Mouse (Mus musculus) heart, adult 2 months (tissue): Measurements from ENCODE around the gene Taldo1. TPM values are rescaled to one million over a fixed set of nuclear protein-coding genes. Genes with fewer than 3 reads are reported as not detected.

ENCODE experiments used
- DNase-seq, 2 experiments: peaks; one replicate each; pipeline ENCODE4 v3.0.0; 2021
- H3K27ac ChIP-seq: fragments of 200-600 bp; 2 replicates; pipeline ENCODE4 v1.8.1; 2022
- H3K27me3 ChIP-seq: fragments of 200-500 bp; 2 replicates; pipeline ENCODE4 v1.6.1; 2012; ENCODE audit warnings: mild to moderate bottlenecking, low read length, inconsistent platforms, mixed read lengths; ENCODE audit not compliant: control insufficient read depth, insufficient read depth
- H3K36me3 ChIP-seq: fragments of 200-500 bp; 2 replicates; pipeline ENCODE4 v1.6.1; 2012; ENCODE audit warnings: low read length, inconsistent platforms; ENCODE audit not compliant: control insufficient read depth, insufficient read depth
- H3K4me1 ChIP-seq: fragments of 200-500 bp; 2 replicates; pipeline ENCODE4 v1.6.1; 2011; ENCODE audit warnings: low read length; ENCODE audit not compliant: control insufficient read depth, insufficient read depth
- H3K4me3 ChIP-seq: fragments of 200-600 bp; 2 replicates; pipeline ENCODE4 v1.8.1; 2022
- H3K79me2 ChIP-seq: fragments of 200-500 bp; replicated peaks from 2 replicates; pipeline ENCODE4 v1.6.1; 2012; ENCODE audit warnings: mild to moderate bottlenecking, inconsistent platforms, low read length, moderate library complexity, mixed read lengths; ENCODE audit not compliant: control insufficient read depth, insufficient read depth
- H3K9ac ChIP-seq: fragments of 200-500 bp; 2 replicates; pipeline ENCODE4 v1.6.1; 2012; ENCODE audit warnings: low read depth, mild to moderate bottlenecking, control low read depth, inconsistent platforms, low read length, mixed read lengths
- CTCF ChIP-seq: fragments of 200-600 bp; IDR thresholded peaks from 2 replicates; pipeline ENCODE4 v1.8.1; 2022; ENCODE audit warnings: antibody characterized with exemption, mild to moderate bottlenecking, moderate library complexity
- EP300 ChIP-seq: fragments of 200-500 bp; IDR thresholded peaks from 2 replicates; pipeline ENCODE4 v1.6.1; 2011; ENCODE audit warnings: low read depth, low read length, control low read depth; ENCODE audit not compliant: insufficient read depth
- POLR2A ChIP-seq: fragments of 200-500 bp; IDR thresholded peaks from 2 replicates; pipeline ENCODE4 v1.6.1; 2011; ENCODE audit warnings: mild to moderate bottlenecking, low read depth, low read length, control low read depth; ENCODE audit not compliant: insufficient read depth
- WGBS: fragments of 180-500 bp; shearing (Covaris S2); methylation state at CpG from one replicate; pipeline ENCODE4 v1.1.7; 2018; 5-methylcytosine and 5-hydroxymethylcytosine counted together
- intact Hi-C: fragments of 180-260 bp; cut with DNase I; formaldehyde crosslinking; loops from one replicate; pipeline ENCODE4 v1.15.1; 2025
- long read RNA-seq: library from polyadenylated mRNA; stranded (forward); transcript quantifications from one replicate; pipeline ENCODE4 v2.0.0, GENCODE M21; 2021
- polyA plus RNA-seq: library from polyadenylated mRNA; depleted of rRNA; stranded (reverse); fragments of >200 nt; gene quantifications from 2 replicates; pipeline ENCODE4 v1.2.3, GENCODE M21; 2012; rRNA removed
- total RNA-seq, 2 experiments: library from RNA; stranded (reverse); gene quantifications; 2 replicates each; pipeline ENCODE4 v1.2.3; 2021

Taldo1 gene
- total RNA-seq (100 to 1,000 TPM; 110 to 116 TPM), polyA plus RNA-seq (132 and 135 TPM in 2 replicates)
- long read RNA-seq, transcript Taldo1-201 (8 exons, 1,229 nt), result major isoform, 147 of 150 reads
- long read RNA-seq, partial matches to known transcripts, result 3 of 150 reads
- long read RNA-seq, other reads (novel, unspliced or antisense), result 0 of 150 reads

DNA sequence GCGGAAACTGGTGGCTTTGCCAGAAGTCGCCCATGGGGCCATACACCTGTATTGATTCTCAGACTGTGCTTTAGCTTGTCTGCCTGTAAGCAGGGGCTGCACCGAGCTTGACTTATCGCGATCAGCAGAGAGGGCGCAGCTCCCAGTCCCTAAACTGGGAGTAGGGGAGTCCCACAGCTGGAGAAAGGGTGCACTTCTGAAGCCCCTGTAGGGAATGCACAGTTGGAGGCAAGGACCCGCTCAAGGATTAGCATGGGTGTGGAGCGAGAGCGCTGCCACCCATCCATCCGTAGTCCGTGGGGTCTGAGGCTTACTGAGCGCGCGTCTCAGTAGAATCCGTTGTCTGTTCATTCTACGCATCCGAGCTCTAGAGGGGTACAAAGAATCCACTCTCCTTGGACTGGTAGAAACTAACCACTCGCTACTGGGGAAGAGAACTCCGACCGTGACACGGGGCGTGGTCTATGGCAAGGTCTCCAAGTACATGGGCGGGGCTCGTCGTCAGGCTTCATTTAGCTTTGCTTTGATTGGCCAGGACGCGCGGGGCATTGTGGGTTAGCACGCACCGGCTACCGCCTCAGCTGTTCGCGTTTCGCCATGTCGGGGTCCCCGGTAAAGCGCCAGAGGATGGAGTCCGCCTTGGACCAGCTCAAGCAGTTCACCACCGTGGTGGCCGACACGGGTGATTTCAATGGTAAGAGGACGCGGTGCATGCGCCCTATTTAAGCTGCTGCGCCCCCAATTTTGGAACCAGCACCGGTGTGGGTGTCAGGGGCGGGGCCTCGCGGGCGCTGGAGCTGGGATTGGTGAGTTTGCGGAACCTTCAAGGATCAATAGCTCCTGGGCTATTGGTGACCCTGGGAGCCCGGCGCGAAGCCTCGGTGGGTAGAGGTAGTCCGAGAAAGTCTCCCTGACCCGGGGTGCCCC is at the start of gene Taldo1:
TSS of gene Taldo1 (plus strand) at position 575 of the 927 bp plus-strand sequence.
- H3K79me2 ChIP-seq, result peaks cover 2% of the 10 kb centered on the region
- H3K4me3 ChIP-seq, result peak within 1 kb of the TSS; percentile 86
- H3K27ac ChIP-seq, result peak within 1 kb of the TSS; percentile 81
- peak; percentile 97 to 98 for DNase-seq
- H3K9ac ChIP-seq, result peak within 1 kb of the TSS; percentile 76
- under 1% methylated on average over 57 of the region's 57 CpGs for WGBS
- intact Hi-C loops, result loop anchor here (2.0 to 5.0 kb wide), 2 partner anchors 63 to 135 kb away; no protein-coding TSS in a partner anchor
- no peaks in the 10 kb centered on the region for H3K27me3 ChIP-seq
- no peaks in the 10 kb centered on the region for H3K36me3 ChIP-seq
- peaks cover 9% of the 10 kb centered on the region for H3K4me1 ChIP-seq
- peak; percentile 90 for TF ChIP-seq POLR2A
- no peak for TF ChIP-seq CTCF
- 0 out of 2 replicates have a peak, but pooled peaks have one; percentile 24 for TF ChIP-seq EP300

DNA sequence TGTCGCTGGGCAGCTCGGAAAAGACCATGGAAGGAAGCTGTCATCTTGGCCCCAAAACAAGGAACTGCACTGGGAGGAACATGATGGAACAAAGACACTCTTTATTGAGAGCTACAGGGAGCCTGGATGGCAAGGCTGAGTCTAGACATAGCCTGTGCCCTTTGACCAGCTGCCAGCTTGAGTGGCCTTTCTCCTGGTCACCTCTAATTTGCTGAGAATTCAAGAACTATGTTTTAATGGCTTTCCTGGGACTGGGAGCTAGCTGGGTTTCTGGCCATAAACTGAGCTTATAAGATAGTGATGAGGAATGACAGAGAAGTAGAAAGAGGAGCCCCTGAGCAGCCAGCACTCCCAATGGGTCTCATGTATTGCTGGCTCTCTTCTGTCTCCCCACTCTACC is 48.8 kb upstream of the Taldo1 start:
- WGBS, result 77% methylated on average over 2 of the region's 2 CpGs
- H3K9ac ChIP-seq, result no peak overlapping the region
- TF ChIP-seq EP300 (no peak), POLR2A (no peak), CTCF (no peak)
- H3K4me3 ChIP-seq, result no peak overlapping the region
- no peak overlapping the region for H3K27ac ChIP-seq
- DNase-seq, result no peak
- no peaks in the 10 kb centered on the region; the same call in 1 of the 2 replicates for H3K4me1 ChIP-seq
- H3K36me3 ChIP-seq, result no peaks in the 10 kb centered on the region
- intact Hi-C loops, result no loop called here
- no peaks in the 10 kb centered on the region for H3K27me3 ChIP-seq
- no peaks in the 10 kb centered on the region for H3K79me2 ChIP-seq

DNA sequence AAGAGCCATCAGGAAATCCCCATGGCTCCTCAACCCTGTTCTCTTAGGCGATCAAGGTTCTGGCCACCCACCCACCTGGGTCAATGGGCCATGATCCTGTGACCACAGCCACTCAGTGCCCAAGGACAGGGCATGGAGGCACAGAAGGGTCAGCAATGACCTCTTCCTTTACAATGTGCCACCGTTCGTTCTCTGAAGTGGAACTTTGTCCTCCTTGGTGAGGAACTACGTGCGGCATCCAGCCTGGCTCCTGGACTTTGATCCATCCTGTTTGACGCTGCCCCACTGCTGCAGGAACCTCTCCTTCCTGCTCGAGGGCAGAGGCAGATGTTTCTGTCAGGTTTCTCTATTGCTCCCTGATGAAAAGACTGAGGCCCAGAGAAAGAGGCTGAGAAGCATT is 48.3 kb upstream of the Taldo1 start:
- TF ChIP-seq POLR2A (no peak), CTCF (no peak), EP300 (no peak)
- Histone ChIP-seq H3K4me1 (no peaks in the 10 kb centered on the region), H3K9ac (no peak overlapping the region), H3K4me3 (no peak overlapping the region), H3K79me2 (no peaks in the 10 kb centered on the region), H3K27me3 (no peaks in the 10 kb centered on the region), H3K36me3 (no peaks in the 10 kb centered on the region), H3K27ac (no peak overlapping the region)
- intact Hi-C loops, result no loop called here
- no peak for DNase-seq
- 61% methylated on average over 7 of the region's 7 CpGs for WGBS

DNA sequence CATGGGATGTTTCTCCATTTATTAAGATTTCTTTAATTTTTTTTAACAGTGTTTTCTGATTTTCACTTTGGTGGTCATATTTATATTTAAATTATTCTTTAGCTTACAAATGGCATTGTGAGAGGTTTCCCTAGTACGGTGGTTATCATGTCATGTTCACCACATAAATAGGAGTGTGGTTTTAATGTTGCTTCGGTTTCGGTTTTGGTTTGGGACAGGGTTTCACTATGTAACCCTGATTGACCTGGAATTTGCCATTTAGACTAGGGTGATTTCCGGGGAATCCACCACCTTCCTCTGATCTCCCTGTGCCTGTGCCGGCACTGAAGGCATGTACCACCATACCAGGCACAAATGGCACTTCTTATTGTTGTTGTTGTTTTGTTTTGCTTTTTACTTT is 47.2 kb upstream of the Taldo1 start:
- DNase-seq, result no peak
- H3K4me1 ChIP-seq, result no peaks in the 10 kb centered on the region
- H3K9ac ChIP-seq, result no peak overlapping the region
- no peak overlapping the region for H3K27ac ChIP-seq
- TF ChIP-seq POLR2A, result no peak
- TF ChIP-seq CTCF, result no peak
- no peak for TF ChIP-seq EP300
- intact Hi-C loops, result no loop called here
- H3K4me3 ChIP-seq, result no peak overlapping the region
- 87% methylated on average over 5 of the region's 5 CpGs for WGBS
- no peaks in the 10 kb centered on the region for H3K36me3 ChIP-seq
- H3K27me3 ChIP-seq, result no peaks in the 10 kb centered on the region
- no peaks in the 10 kb centered on the region for H3K79me2 ChIP-seq

DNA sequence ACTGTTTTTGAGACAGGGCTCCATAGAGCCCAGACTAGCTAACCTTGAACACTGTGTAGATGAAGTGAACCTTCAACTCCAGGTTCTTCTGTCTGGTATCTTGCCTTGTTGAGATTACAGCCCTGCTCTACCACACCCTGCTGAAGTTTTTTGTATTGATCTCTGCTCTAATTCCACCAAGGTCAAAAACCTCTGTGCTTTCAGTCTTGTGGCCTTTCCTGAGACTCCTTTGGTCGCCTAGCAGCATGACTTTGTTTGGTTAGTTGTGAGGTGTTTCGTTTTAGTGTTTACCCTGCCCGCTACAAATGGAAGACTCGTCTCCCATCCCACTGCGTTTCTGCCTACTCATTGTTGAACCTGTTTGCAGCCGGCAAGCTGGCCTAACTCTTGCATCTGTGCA is 40.9 kb upstream of the Taldo1 start:
- DNase-seq, result no peak
- no peaks in the 10 kb centered on the region for H3K4me1 ChIP-seq
- no peaks in the 10 kb centered on the region for H3K27me3 ChIP-seq
- no peaks in the 10 kb centered on the region for H3K36me3 ChIP-seq
- H3K79me2 ChIP-seq, result no peaks in the 10 kb centered on the region
- no peak overlapping the region for H3K9ac ChIP-seq
- 80% methylated on average over 6 of the region's 6 CpGs for WGBS
- no peak overlapping the region for H3K27ac ChIP-seq
- intact Hi-C loops, result no loop called here
- no peak overlapping the region for H3K4me3 ChIP-seq
- TF ChIP-seq EP300 (no peak), CTCF (no peak), POLR2A (no peak)

DNA sequence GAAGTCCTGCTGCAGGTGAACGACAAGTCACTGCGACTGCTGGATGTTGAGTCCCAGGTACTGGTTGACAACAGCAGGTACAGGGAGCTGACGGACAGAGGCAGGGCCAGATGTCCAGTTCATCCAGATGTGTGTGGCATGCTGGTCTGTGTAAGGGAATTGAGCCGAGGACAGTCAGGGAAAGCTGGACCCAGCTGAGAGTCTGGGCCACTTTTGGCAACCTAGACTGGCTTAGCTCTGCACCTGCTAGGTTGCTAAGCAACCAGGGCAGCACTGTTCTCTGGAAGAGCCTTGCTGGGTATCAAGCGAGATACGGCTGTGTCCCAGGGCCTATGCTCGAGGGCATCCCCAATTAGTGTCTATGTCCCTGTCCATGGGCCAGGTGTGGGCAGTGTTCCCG is 36.9 kb upstream of the Taldo1 start:
- TF ChIP-seq CTCF (no peak), EP300 (no peak), POLR2A (no peak)
- no peaks in the 10 kb centered on the region for H3K36me3 ChIP-seq
- H3K9ac ChIP-seq, result no peak overlapping the region
- intact Hi-C loops, result no loop called here
- H3K27ac ChIP-seq, result no peak overlapping the region
- H3K4me1 ChIP-seq, result no peaks in the 10 kb centered on the region
- DNase-seq, result no peak
- no peak overlapping the region for H3K4me3 ChIP-seq
- WGBS, result 80% methylated on average over 8 of the region's 8 CpGs
- no peaks in the 10 kb centered on the region for H3K79me2 ChIP-seq
- H3K27me3 ChIP-seq, result peaks cover 2% of the 10 kb centered on the region
